In genomic region chr11:120819556-120819955, GRCm38 (mm10) we compare ENCODE assay signal across 23 mouse cellular contexts. TPM values are rescaled to one million over a fixed set of nuclear protein-coding genes. Genes with fewer than 3 reads are reported as not detected.
A peak's percentile ranks its signal among the peaks of the same experiment; 100 is the strongest.
DNase-seq lines count a peak whose midpoint lies in the region; ATAC-seq and TF ChIP-seq lines count a peak whose summit lies in the region.
"Had no signal": no experiment of that assay in that cellular context is flagged by ENCODE, and none has a peak within 500 bp of the region (broad histone marks: within the 10 kb centered on the region; RNA-seq: fewer than 3 reads in every experiment).

No protein-coding gene starts in this region.

- no peak overlapping the region for H3K4me2 ChIP-seq in midbrain, embryonic 15.5 days
- H3K4me2 ChIP-seq: forebrain, embryonic 13.5 days; heart, embryonic 15.5 days; limb, embryonic 15.5 days; liver, embryonic 15.5 days; lung, embryonic 14.5 days; stomach, embryonic 15.5 days had no signal

- H3K9me3 ChIP-seq in heart, embryonic 10.5 days = no peaks in the 10 kb centered on the region
- no peaks in the 10 kb centered on the region for H3K9me3 ChIP-seq in embryonic facial prominence, embryonic 10.5 days
- no peaks in the 10 kb centered on the region for H3K9me3 ChIP-seq in midbrain, embryonic 15.5 days
- H3K9me3 ChIP-seq: forebrain, embryonic 13.5 days; heart, embryonic 15.5 days; limb, embryonic 10.5 days; limb, embryonic 15.5 days; liver, embryonic 15.5 days; stomach, embryonic 15.5 days had no signal

- no peak overlapping the region for H3K27ac ChIP-seq in heart, embryonic 10.5 days
- H3K27ac ChIP-seq in cerebellum, adult 2 months (ENCODE audit: insufficient read depth, low read length) = peak overlapping the region; percentile 47
- no peak overlapping the region for H3K27ac ChIP-seq in embryonic facial prominence, embryonic 10.5 days (replicated peaks)
- H3K27ac ChIP-seq in midbrain, embryonic 15.5 days = no peak overlapping the region
- H3K27ac ChIP-seq: forebrain, embryonic 13.5 days; heart, embryonic 15.5 days; limb, embryonic 10.5 days; limb, embryonic 15.5 days; liver, embryonic 15.5 days; stomach, embryonic 15.5 days had no signal

- ATAC-seq in midbrain, embryonic 15.5 days (replicated peaks) = no peak
- ATAC-seq: forebrain, embryonic 13.5 days; intestine, embryonic 16.5 days; midbrain, embryonic 16.5 days had no signal

- H3K27me3 ChIP-seq in heart, embryonic 10.5 days (ENCODE audit: insufficient read depth, poor library complexity, severe bottlenecking) = no peaks in the 10 kb centered on the region
- H3K27me3 ChIP-seq in cerebellum, adult 2 months (ENCODE audit: control insufficient read depth, insufficient read depth, low read length) = no peaks in the 10 kb centered on the region
- H3K27me3 ChIP-seq in embryonic facial prominence, embryonic 10.5 days (replicated peaks; ENCODE audit: low read depth, poor library complexity, severe bottlenecking) = no peaks in the 10 kb centered on the region
- no peaks in the 10 kb centered on the region for H3K27me3 ChIP-seq in midbrain, embryonic 15.5 days (replicated peaks)
- H3K27me3 ChIP-seq: forebrain, embryonic 13.5 days; heart, embryonic 15.5 days; limb, embryonic 15.5 days; liver, embryonic 15.5 days; stomach, embryonic 15.5 days had no signal

- peaks cover 30% of the 10 kb centered on the region for H3K4me1 ChIP-seq in heart, embryonic 10.5 days
- H3K4me1 ChIP-seq in cerebellum, adult 2 months (ENCODE audit: control insufficient read depth, insufficient read depth, low read length) = peaks cover 45% of the 10 kb centered on the region
- peaks cover 39% of the 10 kb centered on the region for H3K4me1 ChIP-seq in embryonic facial prominence, embryonic 10.5 days
- peaks cover 28% of the 10 kb centered on the region for H3K4me1 ChIP-seq in midbrain, embryonic 15.5 days

- peaks cover 79% of the 10 kb centered on the region for H3K36me3 ChIP-seq in heart, embryonic 10.5 days
- peaks cover 84% of the 10 kb centered on the region for H3K36me3 ChIP-seq in embryonic facial prominence, embryonic 10.5 days (replicated peaks)
- peaks cover 63% of the 10 kb centered on the region for H3K36me3 ChIP-seq in midbrain, embryonic 15.5 days (replicated peaks)

- no peak for TF ChIP-seq CTCF in cerebellum, adult 2 months (IDR thresholded peaks at IDR 0.05; ENCODE audit: borderline replicate concordance, insufficient read depth, low read depth, low read length)

- TF ChIP-seq POLR2A in cerebellum, adult 2 months (IDR thresholded peaks at IDR 0.05; ENCODE audit: borderline replicate concordance, insufficient read depth, low read length) = no peak

- peak; percentile 90 for DNase-seq in heart, adult 11 months
- DNase-seq in heart, embryonic 10.5 days (ENCODE audit: low spot score) = no peak
- peak; percentile 62 to 80 for DNase-seq in cerebellum, adult 2 months
- peak; percentile 83 for DNase-seq in cerebellum, adult 9-11 months
- no peak for DNase-seq in embryonic facial prominence, embryonic 10.5 days (ENCODE audit: low spot score)
- no peak for DNase-seq in kidney, adult 9 months
- DNase-seq: B cell, adult 2 months; kidney, adult 8-10 months; kidney, postnatal 10 days; layer of hippocampus, postnatal 36 days; lung, embryonic 14.5 days; lung, postnatal 14 days; right cerebral cortex, postnatal 25 days; thymus, postnatal 14 days had no signal

- 95% methylated on average over 6 of the region's 6 CpGs for WGBS in heart, embryonic 10.5 days
- WGBS in cerebellum, adult 2 months = 13% methylated on average over 6 of the region's 6 CpGs
- WGBS in embryonic facial prominence, embryonic 10.5 days = 94% methylated on average over 6 of the region's 6 CpGs
- 95% methylated on average over 6 of the region's 6 CpGs for WGBS in midbrain, embryonic 15.5 days

- H3K4me3 ChIP-seq in heart, embryonic 10.5 days = no peak overlapping the region
- H3K4me3 ChIP-seq in cerebellum, adult 2 months (replicated peaks; ENCODE audit: insufficient read depth, low read depth, low read length) = no peak overlapping the region
- peak overlapping the region; percentile 2; the same call in 1 of the 2 replicates for H3K4me3 ChIP-seq in embryonic facial prominence, embryonic 10.5 days
- H3K4me3 ChIP-seq in midbrain, embryonic 15.5 days = no peak overlapping the region
- H3K4me3 ChIP-seq: forebrain, embryonic 13.5 days; heart, embryonic 15.5 days; limb, embryonic 10.5 days; limb, embryonic 15.5 days; liver, embryonic 15.5 days; stomach, embryonic 15.5 days had no signal

- H3K9ac ChIP-seq in midbrain, embryonic 15.5 days = no peak overlapping the region
- H3K9ac ChIP-seq: forebrain, embryonic 13.5 days; heart, embryonic 15.5 days; limb, embryonic 15.5 days; liver, embryonic 15.5 days; lung, embryonic 14.5 days; stomach, embryonic 15.5 days had no signal

RNA-seq across cellular contexts. Expression of gene Fasn, which starts 4.8 kb away (rescaled TPM):
- 55.2 and 74.9 TPM in 2 replicates for polyA plus RNA-seq in heart, embryonic 10.5 days (2016; fragmentation: Nextera tagmentation; extraction: Ambion mirVana)
- 246 and 274 TPM in 2 replicates for polyA plus RNA-seq in cerebellum, adult 2 months (2012; rRNA removed)
- polyA plus RNA-seq in embryonic facial prominence, embryonic 10.5 days (2016; fragmentation: Nextera tagmentation; extraction: Ambion mirVana) = 121 and 132 TPM in 2 replicates
- 102 and 107 TPM in 2 replicates for polyA plus RNA-seq in midbrain, embryonic 15.5 days (2015; fragmentation: Nextera tagmentation; extraction: Ambion mirVana)

RNA-seq across cellular contexts. Expression of gene Dus1l, which starts 23.4 kb away (rescaled TPM):
- 70.5 and 88.8 TPM in 2 replicates for polyA plus RNA-seq in heart, embryonic 10.5 days (2016; fragmentation: Nextera tagmentation; extraction: Ambion mirVana)
- 47.4 and 52.3 TPM in 2 replicates for polyA plus RNA-seq in cerebellum, adult 2 months (2012; rRNA removed)
- 96.6 and 101 TPM in 2 replicates for polyA plus RNA-seq in embryonic facial prominence, embryonic 10.5 days (2016; fragmentation: Nextera tagmentation; extraction: Ambion mirVana)
- 48.2 and 48.5 TPM in 2 replicates for polyA plus RNA-seq in midbrain, embryonic 15.5 days (2015; fragmentation: Nextera tagmentation; extraction: Ambion mirVana)

RNA-seq across cellular contexts. Expression of gene Gps1, which starts 35.5 kb away (rescaled TPM):
- polyA plus RNA-seq in heart, embryonic 10.5 days (2016; fragmentation: Nextera tagmentation; extraction: Ambion mirVana) = 184 and 208 TPM in 2 replicates
- 238 and 248 TPM in 2 replicates for polyA plus RNA-seq in cerebellum, adult 2 months (2012; rRNA removed)
- polyA plus RNA-seq in embryonic facial prominence, embryonic 10.5 days (2016; fragmentation: Nextera tagmentation; extraction: Ambion mirVana) = 265 and 272 TPM in 2 replicates
- polyA plus RNA-seq in midbrain, embryonic 15.5 days (2015; fragmentation: Nextera tagmentation; extraction: Ambion mirVana) = 296 and 300 TPM in 2 replicates

RNA-seq across cellular contexts. Expression of gene Rfng, which starts 35.5 kb away (rescaled TPM):
- polyA plus RNA-seq in heart, embryonic 10.5 days (2016; fragmentation: Nextera tagmentation; extraction: Ambion mirVana) = 28.4 and 30.4 TPM in 2 replicates
- polyA plus RNA-seq in cerebellum, adult 2 months (2012; rRNA removed) = 106 and 113 TPM in 2 replicates
- polyA plus RNA-seq in embryonic facial prominence, embryonic 10.5 days (2016; fragmentation: Nextera tagmentation; extraction: Ambion mirVana) = 40.0 and 42.1 TPM in 2 replicates
- 137 and 138 TPM in 2 replicates for polyA plus RNA-seq in midbrain, embryonic 15.5 days (2015; fragmentation: Nextera tagmentation; extraction: Ambion mirVana)

RNA-seq across cellular contexts. Expression of gene Hmga1b, which starts 57.0 kb away (rescaled TPM):
- 6.4 and 7.7 TPM in 2 replicates for polyA plus RNA-seq in heart, embryonic 10.5 days (2016; fragmentation: Nextera tagmentation; extraction: Ambion mirVana)
- 2.5 and 3.1 TPM in 2 replicates for polyA plus RNA-seq in cerebellum, adult 2 months (2012; rRNA removed)
- polyA plus RNA-seq in embryonic facial prominence, embryonic 10.5 days (2016; fragmentation: Nextera tagmentation; extraction: Ambion mirVana) = 10.5 and 11.6 TPM in 2 replicates
- polyA plus RNA-seq in midbrain, embryonic 15.5 days (2015; fragmentation: Nextera tagmentation; extraction: Ambion mirVana) = 1.7 and 2.9 TPM in 2 replicates

Comparison
In these comparisons a context has a peak if more than half of its experiments do, and no peak if none do; other contexts are left out.
1. DNase-seq: peak in heart, adult 11 months (single experiment), cerebellum, adult 2 months (2 of 2) and cerebellum, adult 9-11 months (single experiment); none in heart, embryonic 10.5 days (single experiment), embryonic facial prominence, embryonic 10.5 days (single experiment) and kidney, adult 9 months (single experiment).